Mouse (Mus musculus) midbrain, embryonic 11.5 days (tissue): ENCODE results near the gene Dntt. TPM values are rescaled to one million over a fixed set of nuclear protein-coding genes. Genes with fewer than 3 reads are reported as not detected.

Source experiments
- ATAC-seq: fragments of 200-750 bp; cut with Nextera tagmentation; 2 replicates; pipeline ENCODE4 v1.8.0; 2017; ENCODE audit warnings: moderate TSS enrichment, moderate library complexity; ENCODE audit not compliant: low FRiP score
- DNase-seq: peaks from one replicate; pipeline ENCODE4 v3.0.0; 2015; ENCODE audit warnings: low spot score; ENCODE audit errors: missing footprints
- H3K27ac ChIP-seq: fragments of 300-500 bp; sonication (generic); 2 replicates; pipeline ENCODE4 v1.5.1; 2014; ENCODE audit warnings: low read depth, low read length
- H3K27me3 ChIP-seq: fragments of 300-500 bp; sonication (generic); 2 replicates; pipeline ENCODE4 v1.6.1; 2014; ENCODE audit warnings: mild to moderate bottlenecking, low read length, moderate library complexity, mixed read lengths; ENCODE audit not compliant: control insufficient read depth, insufficient read depth
- H3K36me3 ChIP-seq: fragments of 300-500 bp; sonication (generic); 2 replicates; pipeline ENCODE4 v1.6.1; 2014; ENCODE audit warnings: mild to moderate bottlenecking, low read length, moderate library complexity, mixed read lengths; ENCODE audit not compliant: control insufficient read depth, insufficient read depth
- H3K4me1 ChIP-seq: fragments of 300-500 bp; sonication (generic); 2 replicates; pipeline ENCODE4 v1.6.1; 2014; ENCODE audit warnings: low read length; ENCODE audit not compliant: control insufficient read depth, insufficient read depth
- H3K4me2 ChIP-seq: fragments of 300-500 bp; sonication (generic); 2 replicates; pipeline ENCODE4 v1.6.1; 2014; ENCODE audit warnings: mild to moderate bottlenecking, moderate library complexity
- H3K4me3 ChIP-seq: fragments of 300-500 bp; sonication (generic); 2 replicates; pipeline ENCODE4 v1.5.1; 2014; ENCODE audit warnings: low read depth, low read length
- H3K9ac ChIP-seq: fragments of 300-500 bp; sonication (generic); 2 replicates; pipeline ENCODE4 v1.6.1; 2014; ENCODE audit warnings: low read length
- H3K9me3 ChIP-seq: fragments of 300-500 bp; sonication (generic); 2 replicates; pipeline ENCODE4 v1.6.1; 2016; ENCODE audit warnings: low read length; ENCODE audit not compliant: control insufficient read depth
- WGBS: fragments of 180-500 bp; shearing (Covaris S2); extraction: QIAGEN DNeasy Blood & Tissue Kit; methylation state at CpG from one replicate; pipeline ENCODE4 v1.1.7; 2014; 5-methylcytosine and 5-hydroxymethylcytosine counted together
- polyA plus RNA-seq: library from polyadenylated mRNA; unstranded; fragments of >200 nt; fragmentation: Nextera tagmentation; extraction: Ambion mirVana; gene quantifications from 2 replicates; pipeline ENCODE4 v1.2.1, GENCODE M21; 2014

Gene Dntt
- polyA plus RNA-seq, 1 experiment from 2014 or later = not detected

- no peak overlapping the region for H3K4me3 ChIP-seq
- ATAC-seq (no peak), DNase-seq (peak; percentile 51)
- no peak overlapping the region for H3K4me2 ChIP-seq
- H3K9me3 ChIP-seq = no peaks in the 10 kb centered on the region
- H3K4me1 ChIP-seq = no peaks in the 10 kb centered on the region
- no peaks in the 10 kb centered on the region for H3K36me3 ChIP-seq
- no peaks in the 10 kb centered on the region for H3K27me3 ChIP-seq
- H3K27ac ChIP-seq = no peak overlapping the region
- no peak overlapping the region for H3K9ac ChIP-seq
- 86% methylated on average over 7 of the region's 7 CpGs for WGBS
These were observed 10.0 kb downstream of the Dntt start for GRCm38 (mm10) chr19:41039110-41039509.

DNA sequence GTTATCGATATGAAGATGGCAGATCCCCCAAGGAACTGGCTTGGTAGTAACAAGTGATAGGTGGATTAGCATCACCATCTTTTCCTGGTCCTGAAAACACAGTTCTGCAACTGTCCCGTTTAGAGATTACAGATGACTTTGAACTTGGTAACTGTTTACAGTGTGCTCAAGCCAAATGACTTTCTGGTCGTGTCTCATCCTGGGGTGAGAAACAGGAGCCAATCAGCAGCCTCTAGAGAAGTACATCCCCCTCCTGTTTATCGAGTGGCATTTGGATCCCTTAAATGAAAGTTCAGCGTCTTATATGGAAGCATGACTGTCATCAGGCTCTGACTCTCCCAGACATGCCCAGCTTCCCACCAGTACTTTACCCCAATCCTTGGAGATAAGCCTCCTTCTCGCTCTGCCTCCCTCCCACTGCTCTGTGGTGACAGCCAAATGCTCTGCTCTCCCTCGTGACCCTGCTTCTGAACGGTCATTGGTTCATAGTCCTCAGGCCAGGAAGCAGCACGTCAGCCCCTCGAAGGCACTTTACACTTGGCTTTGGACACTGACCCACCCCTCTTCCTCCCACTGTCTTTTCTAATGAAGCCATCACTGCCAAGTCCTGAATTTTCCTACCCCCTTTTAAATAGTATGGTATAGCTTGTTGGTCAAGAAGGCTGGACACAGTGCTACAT, 16.2 kb downstream of the Dntt start:
- H3K9ac ChIP-seq = no peak overlapping the region
- WGBS = 59% methylated on average over 10 of the region's 10 CpGs
- ATAC-seq (no peak), DNase-seq (peak; percentile 76)
- no peaks in the 10 kb centered on the region for H3K27me3 ChIP-seq
- H3K4me2 ChIP-seq = no peak overlapping the region
- H3K36me3 ChIP-seq = no peaks in the 10 kb centered on the region
- H3K4me1 ChIP-seq = no peaks in the 10 kb centered on the region
- H3K9me3 ChIP-seq = no peaks in the 10 kb centered on the region
- no peak overlapping the region for H3K4me3 ChIP-seq
- no peak overlapping the region for H3K27ac ChIP-seq

GRCm38 (mm10) chr19:41047437-41048186, 18.5 kb downstream of the Dntt start:
- H3K4me2 ChIP-seq = no peak overlapping the region
- no peaks in the 10 kb centered on the region for H3K27me3 ChIP-seq
- H3K9ac ChIP-seq = no peak overlapping the region
- no peak for ATAC-seq
- peak; percentile 69 for DNase-seq
- 73% methylated on average over 9 of the region's 9 CpGs for WGBS
- H3K36me3 ChIP-seq = no peaks in the 10 kb centered on the region
- no peak overlapping the region for H3K4me3 ChIP-seq
- H3K27ac ChIP-seq = no peak overlapping the region
- no peaks in the 10 kb centered on the region for H3K4me1 ChIP-seq
- no peaks in the 10 kb centered on the region for H3K9me3 ChIP-seq

DNA sequence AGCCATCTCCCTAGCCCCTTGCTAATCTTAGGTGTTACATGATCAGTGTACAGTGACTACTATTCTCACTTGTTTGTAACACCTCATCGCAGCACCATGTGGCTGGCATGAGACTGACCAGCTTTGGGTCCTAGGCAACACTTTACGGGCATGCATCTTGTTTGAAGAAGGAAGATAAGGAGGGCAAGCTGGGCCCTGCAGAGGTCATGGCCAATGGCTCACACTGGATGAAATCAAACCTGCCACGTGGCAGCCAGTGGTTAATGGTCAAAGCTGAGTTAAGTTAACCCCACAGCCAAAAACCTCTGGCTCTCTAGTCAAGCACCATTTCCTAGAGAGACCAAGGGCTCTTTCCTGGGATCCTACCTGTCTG, 19.1 kb downstream of the Dntt start:
- H3K9me3 ChIP-seq = no peaks in the 10 kb centered on the region
- H3K27me3 ChIP-seq = no peaks in the 10 kb centered on the region
- no peaks in the 10 kb centered on the region for H3K4me1 ChIP-seq
- H3K27ac ChIP-seq = no peak overlapping the region
- no peak overlapping the region for H3K4me3 ChIP-seq
- no peak overlapping the region for H3K9ac ChIP-seq
- ATAC-seq (no peak), DNase-seq (peak; percentile 33)
- no peak overlapping the region for H3K4me2 ChIP-seq
- WGBS = 77% methylated on average over 3 of the region's 3 CpGs
- H3K36me3 ChIP-seq = no peaks in the 10 kb centered on the region

DNA sequence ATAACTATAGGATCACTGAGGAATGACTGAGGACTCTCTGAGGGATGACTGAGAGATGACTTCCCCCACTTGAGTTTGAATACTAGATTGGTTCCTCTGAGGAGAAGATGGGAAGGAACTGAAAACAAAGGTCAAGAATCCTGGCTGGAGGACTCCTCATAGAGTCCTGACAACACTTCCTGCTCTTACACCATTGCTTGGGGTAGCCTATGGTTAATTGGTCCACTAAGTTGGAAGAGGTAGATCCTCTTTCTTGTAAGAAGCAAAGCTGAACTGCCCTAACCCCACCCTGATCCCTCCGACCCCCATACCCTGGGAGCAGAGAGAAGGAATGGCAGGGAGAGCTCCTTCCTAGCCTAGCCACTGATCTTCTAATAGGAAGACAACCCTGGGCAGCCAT, 22.6 kb downstream of the Dntt start:
- H3K36me3 ChIP-seq = no peaks in the 10 kb centered on the region
- no peaks in the 10 kb centered on the region for H3K4me1 ChIP-seq
- WGBS = 89% methylated on average over 1 of the region's 1 CpGs
- ATAC-seq (no peak), DNase-seq (no peak)
- no peaks in the 10 kb centered on the region for H3K27me3 ChIP-seq
- no peaks in the 10 kb centered on the region for H3K9me3 ChIP-seq
- no peak overlapping the region for H3K4me2 ChIP-seq
- no peak overlapping the region for H3K4me3 ChIP-seq
- no peak overlapping the region for H3K9ac ChIP-seq
- no peak overlapping the region for H3K27ac ChIP-seq

DNA sequence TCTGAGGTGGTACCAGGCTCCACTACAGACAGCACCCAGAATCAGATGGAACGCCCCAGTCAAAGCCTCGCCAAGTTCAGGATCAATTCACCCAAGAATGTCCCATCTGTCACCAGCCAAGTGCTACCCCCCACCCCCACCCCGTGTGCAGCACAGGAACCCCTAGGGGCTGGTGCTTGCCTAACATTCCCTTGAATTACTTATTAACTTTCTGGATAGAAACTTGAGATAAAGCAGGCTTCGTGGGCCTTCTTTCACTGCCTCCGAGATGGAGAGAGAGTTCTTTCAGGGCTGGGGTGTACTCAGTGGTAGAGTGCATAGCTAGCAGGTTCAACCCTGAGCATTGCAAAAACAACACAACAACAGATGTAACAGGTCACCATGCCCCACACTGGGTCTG, 23.2 kb downstream of the Dntt start:
- no peaks in the 10 kb centered on the region for H3K4me1 ChIP-seq
- no peaks in the 10 kb centered on the region for H3K27me3 ChIP-seq
- H3K4me2 ChIP-seq = no peak overlapping the region
- ATAC-seq (no peak), DNase-seq (no peak)
- no peaks in the 10 kb centered on the region for H3K9me3 ChIP-seq
- H3K4me3 ChIP-seq = no peak overlapping the region
- H3K27ac ChIP-seq = no peak overlapping the region
- no peak overlapping the region for H3K9ac ChIP-seq
- WGBS = 80% methylated on average over 5 of the region's 5 CpGs
- no peaks in the 10 kb centered on the region for H3K36me3 ChIP-seq

- Histone ChIP-seq H3K27ac (no peak overlapping the region), H3K9ac (no peak overlapping the region), H3K36me3 (no peaks in the 10 kb centered on the region), H3K27me3 (no peaks in the 10 kb centered on the region), H3K4me3 (no peak overlapping the region), H3K9me3 (no peaks in the 10 kb centered on the region), H3K4me2 (no peak overlapping the region), H3K4me1 (no peaks in the 10 kb centered on the region)
- WGBS = 35% methylated on average over 10 of the region's 10 CpGs
- no peak for ATAC-seq
- DNase-seq = peak; percentile 84
These were observed 24.5 kb downstream of the Dntt start for GRCm38 (mm10) chr19:41053530-41053929.

DNA sequence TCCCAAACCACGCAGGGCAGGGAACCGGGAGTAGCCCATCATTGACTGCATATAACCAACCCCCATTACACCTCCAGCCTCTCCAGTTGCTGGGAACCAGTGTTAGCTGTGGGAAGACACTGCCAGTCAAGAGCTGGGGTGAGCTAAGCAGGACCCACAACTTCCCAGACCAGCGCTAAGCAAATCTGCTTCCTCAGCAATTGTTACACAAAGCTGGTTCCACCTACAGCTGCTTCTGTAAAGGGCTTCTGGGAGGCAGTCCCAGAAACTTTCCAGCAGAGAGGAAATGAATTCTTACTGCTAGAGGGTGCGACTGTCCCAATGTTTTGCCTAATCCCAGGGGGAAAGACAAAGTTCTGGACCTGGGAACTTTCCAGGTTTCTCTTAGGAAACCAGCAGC, 25.6 kb downstream of the Dntt start:
- WGBS = 68% methylated on average over 4 of the region's 4 CpGs
- no peak overlapping the region for H3K4me2 ChIP-seq
- no peaks in the 10 kb centered on the region for H3K9me3 ChIP-seq
- no peak overlapping the region for H3K27ac ChIP-seq
- H3K9ac ChIP-seq = no peak overlapping the region
- H3K4me3 ChIP-seq = no peak overlapping the region
- no peaks in the 10 kb centered on the region for H3K27me3 ChIP-seq
- no peaks in the 10 kb centered on the region for H3K4me1 ChIP-seq
- no peak for ATAC-seq
- DNase-seq = no peak
- no peaks in the 10 kb centered on the region for H3K36me3 ChIP-seq

GRCm38 (mm10) chr19:41071500-41071899, 42.4 kb downstream of the Dntt start:
- no peak overlapping the region for H3K4me3 ChIP-seq
- WGBS = 10% methylated on average over 8 of the region's 8 CpGs
- no peak overlapping the region for H3K27ac ChIP-seq
- peak; percentile 98 for DNase-seq
- H3K9ac ChIP-seq = no peak overlapping the region
- peak; percentile 50 for ATAC-seq
- no peaks in the 10 kb centered on the region for H3K9me3 ChIP-seq
- H3K27me3 ChIP-seq = no peaks in the 10 kb centered on the region
- no peak overlapping the region for H3K4me2 ChIP-seq
- no peaks in the 10 kb centered on the region for H3K36me3 ChIP-seq
- H3K4me1 ChIP-seq = no peaks in the 10 kb centered on the region
